Mouse (Mus musculus) urinary bladder, postnatal 36 days (tissue): ENCODE results near the gene Napsa.

Experiments used
- DNase-seq, 2 experiments: peaks; one replicate each; pipeline ENCODE4 v3.0.0; 2022; ENCODE audit warnings: low spot score in 2 of 2, mixed read lengths in 1 of 2

The Napsa gene

DNA sequence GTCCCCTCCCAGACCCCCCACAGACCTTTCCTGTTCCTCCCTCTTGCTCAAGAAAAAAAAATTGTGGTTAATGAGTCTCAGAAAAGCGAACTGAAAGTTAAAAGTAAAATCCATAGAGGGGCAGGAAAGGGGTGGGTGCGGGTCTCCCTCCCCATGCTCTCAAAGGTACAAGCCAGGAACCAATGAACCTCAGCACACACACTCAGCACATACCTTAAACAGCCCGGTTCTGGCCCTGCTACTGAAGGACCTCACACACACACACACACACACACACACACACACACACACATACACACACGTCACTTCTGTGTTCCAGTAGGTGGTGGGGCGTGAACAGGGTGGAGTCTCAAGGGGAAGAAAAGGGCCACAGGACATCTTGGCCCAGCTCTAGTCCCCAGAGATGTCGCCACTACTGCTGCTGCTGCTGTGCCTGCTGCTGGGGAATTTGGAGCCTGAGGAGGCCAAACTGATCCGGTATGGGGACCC lies at the start of gene Napsa:
TSS of gene Napsa (plus strand) at position 168 of the 489 bp plus-strand sequence.
- DNase-seq: no peak

DNA sequence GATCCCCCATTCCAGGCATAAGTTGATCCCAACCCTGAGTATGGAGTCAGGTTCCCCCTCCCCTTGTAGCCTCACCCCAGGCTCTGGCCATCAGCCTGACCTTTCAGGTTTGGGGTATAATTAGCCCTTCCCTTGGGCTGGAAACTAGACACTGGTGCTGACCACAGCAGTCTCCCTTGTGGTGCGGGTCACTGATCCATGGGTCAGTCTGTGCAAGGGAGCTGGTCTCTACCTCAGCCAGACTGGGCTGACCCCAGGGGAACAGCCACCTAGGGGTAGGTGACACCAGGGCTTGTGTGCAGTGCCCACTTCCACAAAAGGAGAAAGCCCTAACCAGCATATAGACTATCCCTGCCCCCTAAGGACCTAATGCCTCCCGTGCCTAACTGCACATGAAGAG lies 49.1 kb upstream of the Napsa start:
- DNase-seq: no peak

DNA sequence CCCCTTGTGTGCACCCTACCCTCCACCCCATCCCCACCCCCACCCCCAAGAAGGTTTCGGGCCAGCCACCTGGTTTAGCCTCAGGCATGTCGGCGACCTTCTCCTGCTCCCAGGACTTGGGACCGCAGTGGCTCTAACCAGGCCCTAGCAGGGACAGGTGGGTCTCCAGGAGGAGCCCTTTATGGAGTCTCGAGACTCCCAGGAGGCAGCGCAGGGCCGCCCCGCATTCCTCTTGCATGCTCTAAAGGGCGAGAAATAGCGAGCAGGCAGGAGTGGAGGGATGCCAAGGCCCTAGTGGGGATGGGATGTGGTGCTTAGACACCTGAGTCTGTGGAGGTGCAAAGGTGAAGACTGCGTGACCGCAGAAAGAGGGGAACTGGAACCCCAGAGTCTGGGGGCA lies 47.7 kb upstream of the Napsa start, which contains the start of gene Mybpc2:
TSS of gene Mybpc2 (minus strand) at position 155 of the 400 bp plus-strand sequence.
- no peak for DNase-seq

DNA sequence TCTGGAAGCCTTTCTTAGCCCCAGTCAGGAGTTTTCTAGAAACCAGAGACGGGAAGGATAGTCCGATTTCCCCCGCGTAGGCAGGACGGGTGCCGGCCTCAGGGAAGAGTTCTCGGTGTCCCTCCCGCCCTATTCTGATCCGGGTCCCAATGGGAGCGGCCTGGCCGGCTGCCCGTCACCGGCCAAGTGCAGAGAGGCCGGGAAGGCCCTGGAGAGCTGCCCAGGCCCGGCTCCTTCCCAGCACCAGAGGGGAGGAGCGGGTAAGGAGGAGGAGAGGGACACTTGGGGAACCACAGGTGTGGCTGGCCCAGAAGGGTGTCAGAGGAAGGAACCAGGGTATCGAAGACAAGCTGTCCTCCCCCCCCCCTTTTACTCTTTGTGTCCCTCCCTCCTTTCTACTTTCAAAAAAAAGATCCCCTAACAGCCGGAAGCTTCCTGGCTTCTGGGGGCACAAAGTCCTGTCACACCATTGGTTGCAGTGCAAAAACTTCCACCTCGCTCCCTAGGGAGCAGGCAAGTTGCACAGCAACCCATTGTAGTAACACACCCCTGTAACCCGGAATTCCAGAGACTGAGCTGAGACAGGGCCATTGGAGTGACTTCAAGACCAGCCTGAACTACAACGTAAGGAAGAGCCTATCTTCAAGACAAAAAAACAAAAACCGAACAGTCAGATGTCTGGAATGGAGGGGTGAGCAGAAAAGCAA lies 46.9 kb upstream of the Napsa start:
- peak; percentile 37 to 81 for DNase-seq

DNA sequence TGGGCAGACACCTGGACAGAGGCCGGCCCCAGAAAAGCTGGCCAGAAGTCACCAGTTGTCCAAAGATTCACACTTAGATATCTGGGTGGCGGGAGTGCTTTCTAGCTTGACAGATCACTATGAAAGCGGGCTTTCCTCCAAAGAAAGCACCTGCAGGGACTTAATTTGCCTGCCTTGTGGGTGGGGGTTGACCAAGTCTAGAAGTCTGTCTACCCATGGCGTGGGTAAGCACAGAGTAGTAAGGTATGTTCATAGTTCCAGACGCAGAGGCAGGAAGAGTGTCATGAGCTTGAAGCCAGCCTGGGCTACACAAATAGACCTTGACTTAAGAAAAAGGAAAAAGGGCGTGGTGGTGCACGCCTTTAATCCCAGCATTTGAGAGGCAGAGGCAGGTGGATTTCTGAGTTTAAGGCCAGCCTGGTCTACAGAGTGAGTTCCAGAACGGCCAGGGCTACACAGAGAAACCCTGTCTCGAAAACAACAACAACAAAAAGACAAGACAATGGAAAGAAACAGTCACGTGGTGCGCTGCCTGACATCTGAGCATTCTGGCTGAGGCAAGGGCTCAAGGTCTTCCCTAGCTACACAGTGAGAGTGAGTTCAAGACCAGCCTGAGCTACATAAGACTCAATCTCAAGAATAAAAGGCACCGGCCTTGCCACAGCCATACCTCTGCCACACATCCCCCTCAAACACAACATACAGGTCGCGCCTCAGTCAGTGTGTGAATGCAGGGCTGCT lies 45.6 kb upstream of the Napsa start:
- no peak for DNase-seq

DNA sequence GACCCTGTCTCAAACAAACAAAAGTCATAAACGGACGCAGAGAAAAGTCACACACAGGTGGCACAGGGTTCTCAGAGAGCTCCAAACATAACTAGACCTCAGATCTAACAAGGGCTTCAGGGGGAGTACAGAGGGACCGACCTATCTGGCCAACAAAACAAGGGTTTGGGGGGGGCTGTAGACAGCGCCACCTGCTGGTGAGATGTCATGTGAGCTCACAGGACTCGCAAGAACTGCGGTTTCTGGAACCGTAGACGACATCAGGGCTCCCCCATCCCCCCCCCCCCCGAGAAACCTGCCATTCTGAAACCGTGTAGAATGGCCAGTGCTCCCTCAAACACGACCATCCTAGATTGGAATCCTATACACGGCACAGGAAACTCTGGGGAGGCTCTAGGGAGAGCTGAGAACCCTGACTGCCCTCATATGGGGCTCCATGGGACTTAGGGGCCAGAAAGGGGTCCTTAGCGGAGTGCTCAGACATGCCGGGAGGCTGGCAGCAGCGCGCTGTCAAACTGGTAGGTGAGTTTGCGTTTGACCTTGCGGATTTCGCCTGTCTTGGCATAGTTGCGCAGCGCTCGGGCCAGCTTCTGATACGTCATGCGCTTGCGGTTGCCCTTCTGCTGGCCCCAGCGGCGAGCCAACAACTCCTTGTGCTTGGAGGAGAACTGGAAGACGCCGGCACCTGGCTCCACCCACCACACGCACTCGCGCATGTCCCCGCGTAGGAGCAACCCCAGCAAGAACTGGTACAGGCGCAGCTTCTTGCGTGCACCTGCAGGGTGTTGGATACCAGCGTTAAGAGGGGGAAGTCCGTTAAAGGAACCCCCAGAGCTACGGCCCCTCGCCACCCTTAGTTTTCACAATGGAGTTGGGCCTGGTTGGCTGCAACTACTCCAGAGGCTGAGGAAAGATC lies 44.4 kb upstream of the Napsa start:
- DNase-seq: peak; percentile 34 to 73

DNA sequence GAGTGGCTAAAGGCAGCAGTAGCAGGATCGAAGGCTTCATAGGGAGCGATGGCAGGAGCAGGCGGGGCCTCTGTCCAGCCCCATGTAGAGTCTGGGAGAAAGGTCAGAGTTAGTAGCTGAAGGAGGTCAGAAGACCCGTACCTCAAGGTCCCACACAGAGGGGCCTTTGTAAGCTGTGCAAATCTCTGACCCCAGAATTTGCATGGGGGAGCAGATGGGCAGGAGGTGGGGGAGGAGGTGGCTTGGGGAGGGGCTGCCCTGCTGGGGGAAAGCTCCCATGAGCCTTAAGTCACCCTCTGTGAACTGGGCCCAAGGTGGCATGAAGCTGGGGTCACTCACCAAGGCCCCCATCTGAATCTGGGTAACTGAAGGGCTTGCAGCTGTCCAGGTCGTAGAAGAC lies 42.7 kb upstream of the Napsa start:
- DNase-seq: no peak

DNA sequence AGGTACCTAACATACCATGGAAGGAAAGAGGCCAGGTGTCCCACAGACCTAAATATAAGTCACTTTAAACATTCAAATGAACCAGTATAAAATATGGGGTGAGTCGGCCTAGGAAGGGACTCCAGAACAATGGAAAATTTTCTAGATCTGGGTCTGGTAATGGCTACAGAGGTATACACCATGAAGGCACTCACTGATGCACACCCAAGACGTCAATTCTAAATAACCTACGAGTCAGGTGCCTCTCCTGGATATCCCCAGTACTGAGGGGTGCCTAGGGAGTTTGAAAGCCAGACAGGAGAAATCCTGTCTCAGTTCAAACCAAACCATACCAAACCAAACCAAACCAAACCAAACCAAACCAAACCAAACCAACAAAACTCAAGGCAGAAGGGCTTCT lies 41.7 kb upstream of the Napsa start:
- no peak for DNase-seq

DNA sequence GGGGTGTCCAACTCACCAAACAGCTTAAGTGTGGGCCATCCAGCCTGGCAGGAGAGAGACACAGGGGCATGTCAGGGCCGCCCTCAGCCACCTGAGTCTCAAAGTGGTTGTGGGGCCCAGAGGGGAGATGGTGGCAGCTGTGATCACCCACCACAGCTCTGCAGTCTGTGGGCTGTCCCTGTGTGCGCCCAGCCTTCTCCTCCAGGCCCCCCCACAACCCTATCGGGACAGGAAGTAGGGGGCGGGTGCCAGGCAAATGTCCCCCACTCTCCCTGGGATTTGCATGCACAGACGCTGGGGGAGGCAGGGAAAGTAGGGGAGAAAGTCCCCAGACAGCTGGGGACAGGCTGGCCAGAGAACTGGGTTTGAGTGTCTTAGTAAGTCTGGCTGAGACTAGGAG lies 41.0 kb upstream of the Napsa start:
- DNase-seq: no peak

DNA sequence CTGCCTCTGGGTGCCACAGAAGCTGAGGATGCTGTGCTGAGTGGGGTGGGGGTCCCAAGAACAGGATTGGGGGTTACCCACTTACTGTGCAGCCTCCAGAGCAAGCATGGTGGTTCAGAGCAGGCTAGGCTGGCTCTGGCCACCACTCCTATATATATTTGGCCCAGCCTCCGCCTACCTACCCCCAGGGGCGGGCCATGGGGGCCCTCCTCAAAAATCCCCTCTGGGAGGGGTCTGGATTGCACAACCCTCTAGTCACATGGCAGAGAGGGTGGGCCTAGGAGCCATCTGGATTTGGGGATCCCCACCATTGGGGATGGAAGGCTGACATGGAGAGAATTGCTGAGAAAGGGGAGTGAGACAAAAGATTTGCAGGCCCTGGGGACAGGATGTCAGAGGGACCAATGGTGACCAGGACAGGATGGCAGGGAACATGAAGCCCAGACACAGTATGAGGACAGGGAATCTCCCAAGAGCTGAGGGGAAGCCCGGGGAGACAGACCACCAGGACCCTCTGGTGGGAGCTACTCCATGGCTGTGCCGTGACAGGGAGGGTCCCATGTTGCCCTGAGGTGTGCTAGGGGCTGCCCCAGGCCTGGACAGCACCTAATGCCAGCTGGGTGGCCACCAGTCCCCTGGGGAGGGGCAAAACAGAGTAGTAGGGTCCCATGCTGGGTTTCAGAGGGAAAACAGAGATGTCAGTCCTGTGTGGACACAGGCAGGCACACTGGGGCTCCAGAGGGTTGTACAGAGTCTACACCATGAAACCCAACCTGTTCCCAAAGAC lies 40.0 kb upstream of the Napsa start, which contains the start of gene Spib:
TSS of gene Spib (minus strand) at position 126 of the 787 bp plus-strand sequence.
- DNase-seq: no peak

DNA sequence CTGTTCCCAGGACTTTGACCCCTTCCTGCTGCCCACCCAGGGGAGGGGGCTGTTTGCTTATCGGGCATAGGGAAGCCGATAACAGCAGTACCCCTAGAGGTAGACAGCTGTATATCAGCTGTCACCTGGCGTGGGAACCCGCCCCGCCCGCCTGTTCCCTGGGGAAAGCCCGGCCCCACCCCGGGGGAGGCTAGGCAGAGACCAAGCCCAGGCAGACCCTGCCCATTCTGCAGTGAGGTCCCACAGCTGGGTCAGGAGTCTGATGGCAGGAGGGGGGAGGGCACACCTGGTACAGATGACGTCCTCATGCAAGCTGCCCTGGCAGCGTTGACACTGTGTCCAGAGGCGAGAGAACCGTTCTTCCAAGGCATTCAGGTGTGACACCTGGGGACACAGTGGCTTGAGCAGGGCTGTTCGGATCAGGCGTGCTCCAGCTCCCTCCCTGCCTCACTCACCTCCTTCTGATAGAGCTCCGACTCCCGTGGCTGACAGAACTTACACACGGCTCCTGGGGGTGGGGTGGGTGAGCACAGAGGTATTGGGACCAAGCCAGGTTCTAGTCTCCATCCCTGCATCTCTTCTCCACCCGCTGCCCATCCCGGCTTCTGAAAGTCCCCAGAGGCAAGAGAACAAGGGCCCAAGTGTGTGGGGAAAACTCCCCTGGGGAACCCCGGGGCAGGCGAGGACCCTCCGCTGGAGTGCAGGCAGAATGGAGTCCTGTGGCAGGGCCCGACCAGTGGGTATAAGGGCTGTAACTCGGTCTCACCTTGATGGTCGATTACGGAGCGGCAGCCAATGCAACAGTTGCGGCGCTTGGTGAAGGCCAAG lies 39.0 kb upstream of the Napsa start:
- DNase-seq: no peak

DNA sequence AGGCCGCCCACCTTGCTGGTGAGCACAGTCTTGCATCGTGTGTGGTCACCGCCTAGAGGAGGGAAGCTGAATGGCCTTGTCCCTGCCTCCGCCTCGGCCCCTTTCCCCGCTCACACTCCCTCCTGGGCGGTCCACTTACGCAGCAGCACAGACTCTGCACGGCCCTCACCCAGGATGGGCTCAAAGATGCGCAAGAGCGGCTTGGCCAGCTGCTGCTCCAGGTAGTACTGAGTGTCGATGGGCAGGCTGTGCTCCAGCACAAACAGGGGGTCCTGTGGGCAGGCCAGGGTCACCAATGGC lies 38.5 kb upstream of the Napsa start:
- no peak for DNase-seq

DNA sequence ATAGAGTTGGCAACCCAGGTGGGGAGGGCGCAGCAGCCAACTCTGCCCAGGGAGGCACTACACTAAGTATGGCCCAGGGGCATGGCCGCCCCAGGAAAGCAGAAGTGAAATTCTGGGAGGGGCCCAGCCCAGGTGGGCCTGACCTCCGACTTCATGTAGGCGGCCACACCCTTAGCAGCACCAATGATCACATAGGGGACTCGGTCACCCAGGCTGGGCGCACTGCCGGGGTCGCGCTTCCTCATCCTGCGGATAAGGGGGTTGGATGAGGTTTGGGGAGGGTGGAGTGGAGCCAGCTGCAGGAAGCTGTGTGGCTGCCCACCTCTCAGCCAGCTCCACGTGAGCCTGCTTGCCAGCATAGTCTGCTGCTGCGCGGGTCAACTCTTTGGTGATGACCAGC lies 37.9 kb upstream of the Napsa start:
- no peak for DNase-seq

DNA sequence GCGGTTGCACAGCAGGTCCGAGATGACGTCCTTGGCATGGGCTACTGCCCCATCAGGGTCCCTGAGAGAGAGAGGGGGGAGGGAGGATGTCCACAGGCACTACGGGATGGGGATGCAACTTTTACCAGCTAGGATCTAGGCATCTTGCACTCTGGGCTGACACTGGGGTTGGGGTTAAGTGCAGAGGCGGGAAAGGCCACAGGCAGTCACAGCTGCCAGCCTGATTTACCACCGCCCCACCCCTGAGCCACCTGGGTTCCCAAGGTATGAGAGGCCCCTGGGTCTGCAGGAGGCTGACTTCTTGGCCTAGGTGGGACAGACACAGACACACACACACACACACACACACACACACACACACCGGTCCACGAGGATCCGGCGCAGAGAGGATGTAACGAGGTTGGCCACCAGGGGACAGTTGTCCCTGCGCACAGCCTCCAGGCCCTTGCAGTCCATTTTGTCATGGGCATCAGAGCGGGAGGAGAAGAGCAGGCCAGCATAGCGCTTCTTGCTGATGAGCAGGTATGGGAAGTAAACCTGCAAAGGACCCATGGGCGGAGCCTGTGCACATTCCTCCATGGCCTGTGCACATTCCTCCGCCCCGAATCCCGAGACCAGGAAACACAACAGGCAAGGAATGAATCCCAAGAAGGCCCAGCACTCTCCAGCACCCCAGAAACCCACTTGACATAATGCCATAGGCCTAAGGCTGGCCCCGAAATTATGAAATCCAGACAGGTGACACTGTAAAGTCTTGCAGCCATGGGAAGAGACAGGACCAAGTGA lies 37.3 kb upstream of the Napsa start:
- no peak for DNase-seq

DNA sequence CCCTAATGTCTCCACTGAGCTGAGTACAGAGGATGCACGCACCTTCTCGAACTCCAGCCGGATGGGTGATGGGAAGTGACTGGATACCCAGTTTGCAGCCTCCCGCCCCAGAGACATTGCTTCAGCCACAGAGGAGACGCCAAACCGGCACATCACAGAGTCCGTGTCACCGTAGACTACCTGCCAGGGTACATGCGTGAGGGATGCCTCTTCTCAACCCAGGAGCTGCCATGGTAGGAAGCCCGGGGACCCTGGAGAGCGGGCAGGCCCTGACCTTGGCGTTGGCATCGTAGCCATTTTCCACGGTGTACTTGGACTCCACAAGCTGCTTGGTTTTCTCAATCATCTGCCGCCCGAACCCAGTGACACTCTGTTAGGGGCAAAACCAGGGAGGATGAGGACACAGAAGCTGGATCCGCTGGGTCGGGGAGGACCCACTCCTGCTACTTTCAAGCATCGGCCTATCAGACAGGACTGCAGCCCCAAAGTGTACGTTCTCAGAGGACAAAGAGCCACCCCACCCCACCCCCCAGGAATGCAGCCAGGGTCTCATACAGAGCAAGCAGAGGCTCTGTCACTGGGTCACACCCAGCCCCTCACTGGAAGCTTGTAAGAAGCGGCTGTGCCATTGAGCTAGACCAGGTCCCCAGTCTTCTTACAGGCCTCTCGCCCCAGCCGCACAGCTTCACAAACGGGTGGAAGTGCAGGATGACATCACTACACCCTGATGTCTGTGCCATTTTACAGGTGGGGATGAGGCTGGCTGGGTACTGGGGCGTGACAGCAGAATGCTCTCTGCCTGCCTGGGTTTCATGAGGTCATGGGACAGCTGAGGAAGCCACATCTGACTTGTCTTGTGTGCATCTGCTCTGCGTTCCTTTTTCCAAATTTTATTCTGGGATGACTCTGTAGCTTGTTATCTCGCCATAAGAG lies 36.3 kb upstream of the Napsa start:
- no peak for DNase-seq

DNA sequence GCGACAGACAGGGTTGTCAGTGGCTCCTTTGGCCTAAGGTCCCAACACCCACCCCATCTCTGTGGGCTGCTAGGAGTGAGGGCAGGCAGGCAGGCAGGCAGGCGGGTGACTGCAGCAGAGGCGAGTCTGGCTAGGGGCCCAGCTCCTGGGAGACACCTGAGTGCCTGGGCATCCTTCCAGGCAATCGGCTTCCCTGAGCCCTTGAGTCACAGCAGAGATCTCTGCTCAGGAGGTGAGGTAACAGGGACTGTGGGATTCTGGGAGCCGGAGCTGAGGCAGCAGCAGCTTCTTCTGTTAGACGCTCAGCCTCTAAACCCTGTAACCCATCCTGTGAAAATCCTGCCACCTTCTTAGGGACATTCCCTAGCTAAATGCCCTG lies 35.6 kb upstream of the Napsa start:
- DNase-seq: no peak

DNA sequence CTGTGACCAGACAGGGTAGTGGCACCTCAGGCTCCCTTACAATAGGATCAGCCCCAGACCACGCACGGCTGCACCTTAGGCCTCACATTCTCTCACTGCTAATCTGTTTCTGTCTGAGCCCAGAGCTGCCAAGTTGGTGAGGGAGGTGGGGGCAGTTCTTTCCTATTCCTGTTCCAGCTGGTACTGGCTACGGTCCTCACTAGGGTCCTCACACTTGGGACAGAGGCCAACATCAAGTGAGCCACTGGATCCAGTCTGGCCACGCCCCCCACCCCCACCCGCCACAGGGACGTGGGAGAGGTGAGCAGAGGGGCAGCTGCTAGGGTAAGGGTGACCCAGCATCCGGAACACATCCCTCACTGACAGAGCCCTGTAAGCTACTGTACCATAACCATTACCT lies 35.2 kb upstream of the Napsa start:
- no peak for DNase-seq

DNA sequence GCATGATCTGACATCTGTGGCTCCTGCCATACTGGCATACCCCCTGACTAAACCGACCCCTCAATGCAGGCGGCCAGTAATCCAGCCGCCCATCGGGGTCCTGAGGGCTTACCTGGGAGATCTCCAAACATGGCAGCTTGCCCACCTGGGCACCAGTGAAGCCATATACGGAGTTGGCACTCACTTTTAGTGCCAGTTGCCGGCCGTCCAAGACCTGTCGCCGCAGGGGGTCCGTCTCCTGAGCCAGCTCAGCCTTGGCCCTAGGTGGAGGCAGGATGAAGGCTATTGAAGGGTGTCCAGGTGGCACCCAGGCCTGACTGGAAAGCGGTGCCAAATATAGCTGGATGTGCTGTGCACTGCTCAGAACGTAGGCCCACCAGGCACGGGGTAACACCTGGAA lies 34.7 kb upstream of the Napsa start:
- no peak for DNase-seq
